Mouse (Mus musculus): ENCODE results near the gene Plxnd1.

Plxnd1 gene

GRCm38 (mm10) chr6:115977810-115978209, 17.0 kb downstream of the Plxnd1 start:
- no peak for DNase-seq

DNA sequence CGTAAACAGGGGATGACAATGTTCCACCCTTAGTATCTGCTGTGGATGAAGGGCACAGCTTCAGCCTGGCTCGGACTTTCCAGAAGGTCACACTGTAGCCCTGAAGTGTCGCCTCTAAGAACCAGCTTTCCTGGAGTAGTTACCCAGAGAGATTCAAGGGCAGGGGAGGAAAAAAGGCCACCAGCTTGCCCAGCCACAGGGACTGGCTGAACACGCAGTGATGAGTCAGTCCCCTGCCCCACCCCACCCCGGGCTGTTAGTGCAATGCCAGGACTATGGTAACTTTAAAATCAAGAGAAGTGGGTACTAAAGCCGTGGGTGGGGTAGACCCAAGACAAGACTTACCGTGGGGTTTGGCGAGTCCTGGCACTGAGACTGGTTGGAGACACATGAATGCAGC, 19.2 kb downstream of the Plxnd1 start:
- DNase-seq: no peak

DNA sequence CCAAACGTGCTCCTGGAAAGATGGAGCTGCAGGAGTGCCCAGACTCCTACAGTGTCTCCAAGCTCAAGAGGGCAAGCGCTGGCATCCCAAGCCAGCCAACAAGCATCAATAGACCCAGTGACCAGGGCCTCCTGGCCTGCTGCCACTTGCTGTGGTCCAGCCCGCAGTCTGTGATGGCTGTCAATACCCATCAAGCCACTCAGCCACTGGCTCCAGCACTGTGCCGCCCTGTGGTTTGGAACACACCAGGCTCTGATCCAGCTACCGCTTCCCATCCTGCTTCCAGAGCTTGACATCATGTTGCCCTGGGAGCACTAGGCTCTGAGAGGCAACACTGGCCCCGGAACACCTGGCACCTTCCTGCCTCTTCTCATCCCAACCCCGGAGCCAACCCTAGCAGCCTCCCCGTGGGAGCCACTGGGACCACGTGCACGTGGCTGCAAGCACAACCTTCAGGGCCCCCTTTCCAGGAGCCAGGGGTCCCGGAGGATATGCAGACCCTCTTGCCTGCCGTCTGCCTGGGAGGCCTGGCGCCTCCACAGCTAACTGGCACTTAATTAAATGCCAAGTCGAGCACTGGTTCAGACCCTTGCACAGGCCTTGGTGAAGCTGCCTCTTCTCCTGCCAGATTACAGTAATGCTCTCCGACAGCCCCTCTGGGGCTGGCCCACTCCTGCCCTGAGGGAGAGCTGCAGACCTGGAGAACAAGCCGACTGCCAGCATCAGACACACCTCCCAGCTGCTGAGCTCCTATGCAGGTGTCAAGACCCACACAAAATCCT, 20.7 kb downstream of the Plxnd1 start:
- no peak for DNase-seq

DNA sequence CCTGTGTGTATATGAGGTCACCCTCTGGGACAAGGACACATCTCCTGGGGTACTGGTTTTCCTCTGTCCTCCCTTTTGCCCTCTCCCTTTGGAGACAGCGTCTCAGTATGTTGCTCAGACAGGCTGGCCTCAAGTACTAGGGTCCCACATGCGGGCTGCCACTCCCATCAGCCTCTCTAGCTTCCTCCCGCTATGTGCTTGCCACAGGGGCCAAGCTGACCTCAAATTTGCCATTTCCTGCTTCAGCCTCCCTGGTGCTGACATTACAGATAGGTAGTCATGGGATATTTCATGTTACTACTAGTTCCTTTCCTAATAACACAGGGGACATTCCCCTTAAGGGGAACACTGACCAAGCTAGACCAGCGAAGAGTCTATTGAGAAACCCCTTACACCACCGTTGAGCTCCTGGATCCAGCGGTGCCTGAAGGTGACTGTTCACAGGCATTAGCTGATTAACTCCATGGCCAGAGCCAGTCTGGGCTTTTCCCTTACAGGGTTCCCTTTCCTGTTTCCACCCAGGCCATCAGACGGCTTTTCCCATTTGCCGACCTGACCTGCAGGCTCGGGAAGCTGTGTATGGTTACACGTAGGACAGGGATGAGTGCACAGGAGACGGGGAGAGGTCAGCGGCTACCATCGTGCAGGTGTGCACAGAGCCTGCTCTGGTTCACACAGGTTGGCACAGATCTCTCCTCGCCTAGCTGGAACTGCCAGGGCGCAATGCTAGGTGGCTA, 21.5 kb downstream of the Plxnd1 start:
- no peak for DNase-seq

DNA sequence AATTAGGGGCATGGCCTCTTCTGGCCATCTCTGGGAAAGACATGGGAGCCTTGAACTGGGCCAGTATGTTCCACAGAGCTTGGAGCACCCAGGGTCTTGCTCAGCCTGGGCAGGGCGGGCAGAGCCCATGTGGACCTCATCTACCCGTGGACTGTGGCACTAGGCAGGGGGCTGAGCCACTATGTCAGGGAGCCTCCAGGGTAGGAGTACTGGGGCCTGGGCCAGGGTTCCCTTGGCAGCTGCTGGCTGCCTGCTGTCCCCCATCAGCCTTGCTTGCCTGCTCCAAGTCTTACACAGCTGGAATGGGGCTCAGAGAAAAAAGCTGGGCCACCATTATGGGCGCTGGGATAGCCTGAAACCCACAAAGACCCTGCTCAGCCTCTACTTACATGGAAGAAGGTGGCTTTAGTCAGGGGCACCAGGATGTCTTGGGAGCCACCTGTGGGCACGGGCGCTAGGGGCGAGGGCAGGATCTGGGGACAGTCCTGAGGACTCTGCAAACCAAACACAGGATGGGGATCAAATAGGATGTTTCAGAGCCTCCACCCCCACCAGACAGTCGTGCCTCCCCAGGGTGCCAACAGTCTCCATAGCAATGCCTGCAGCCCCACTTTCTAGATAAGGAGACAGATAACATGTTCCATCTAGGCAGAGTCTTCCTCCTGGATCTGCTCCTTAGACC, 22.6 kb downstream of the Plxnd1 start:
- DNase-seq: peak; percentile 32

DNA sequence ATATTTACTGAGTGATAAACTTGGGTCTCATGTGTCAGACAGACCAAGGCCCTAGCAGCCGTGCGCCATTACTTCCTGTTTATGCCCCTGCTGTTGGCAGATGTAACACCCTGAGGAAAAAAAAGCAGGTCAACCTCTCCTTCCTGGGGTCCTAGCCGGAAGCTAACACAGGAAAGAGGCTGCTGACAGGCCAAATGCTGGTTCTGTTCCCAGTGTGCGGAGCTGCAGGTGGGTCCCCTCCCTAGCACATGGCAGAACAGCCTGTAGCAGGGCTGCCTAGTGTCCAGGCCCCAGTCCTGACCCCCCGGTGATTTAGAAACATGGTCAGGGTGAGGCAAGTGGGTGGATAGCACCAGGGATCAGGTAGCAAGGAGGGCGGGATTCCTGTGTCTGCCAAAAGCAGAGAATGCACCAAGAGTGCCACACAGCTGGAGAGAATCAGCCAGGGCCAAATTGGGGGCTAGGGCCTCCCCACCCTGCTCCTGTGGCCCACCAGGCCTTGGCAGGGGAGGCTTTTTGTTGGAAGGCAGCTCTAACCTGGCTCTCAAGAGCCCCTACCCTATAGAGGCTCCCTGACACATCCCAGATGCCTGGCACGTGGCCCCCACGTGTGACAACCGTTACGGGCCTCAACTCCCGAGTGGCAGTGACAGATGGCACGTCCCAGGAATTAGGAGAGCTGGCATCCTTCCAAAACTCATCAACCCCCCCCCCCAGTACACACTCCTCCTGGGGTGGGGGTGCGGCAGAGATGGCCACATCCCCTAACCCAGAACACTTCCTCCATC, 23.3 kb downstream of the Plxnd1 start:
- peak; percentile 74 for DNase-seq

DNA sequence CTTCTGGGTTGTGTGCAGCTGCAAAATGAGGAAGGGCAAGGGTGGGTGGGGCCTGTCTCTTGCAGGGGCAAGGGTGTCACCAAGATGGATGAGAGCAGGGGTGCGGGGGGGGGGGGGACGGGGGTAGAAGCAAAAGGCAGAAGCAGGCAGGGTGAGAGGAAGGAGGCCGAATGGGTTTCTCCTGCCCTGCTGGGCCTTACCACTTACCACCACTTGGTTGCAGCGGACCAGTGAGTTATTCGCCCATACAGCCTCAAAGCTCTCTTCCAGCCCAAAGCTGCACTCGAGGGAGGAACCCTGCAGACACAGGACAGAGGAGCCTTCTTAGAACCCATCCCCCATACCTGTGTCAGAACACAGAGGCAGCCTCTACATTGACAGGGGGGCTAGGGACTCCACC, 24.9 kb downstream of the Plxnd1 start:
- peak; percentile 58 for DNase-seq

GRCm38 (mm10) chr6:115969103-115969502, 25.7 kb downstream of the Plxnd1 start:
- no peak for DNase-seq

GRCm38 (mm10) chr6:115968700-115969099, 26.1 kb downstream of the Plxnd1 start:
- no peak for DNase-seq

DNA sequence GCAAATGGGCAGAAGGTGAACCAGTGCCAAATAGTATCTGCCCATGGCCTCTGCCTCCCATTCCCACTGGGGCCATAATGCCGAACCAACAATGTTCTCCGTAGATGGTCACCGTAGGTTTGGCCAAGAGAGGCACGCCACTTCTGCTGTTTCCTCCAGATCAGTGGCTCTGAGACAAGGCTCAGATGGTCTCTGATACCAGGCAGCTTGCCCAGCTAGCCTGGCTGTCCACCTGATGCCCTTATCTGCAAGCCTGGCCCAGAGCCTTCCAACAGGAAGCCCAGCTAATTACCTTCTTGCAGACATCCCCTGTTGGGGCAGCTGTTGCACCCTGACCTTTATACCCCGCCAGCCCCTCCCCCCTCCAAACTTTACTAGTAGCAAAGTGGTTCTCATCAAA, 26.7 kb downstream of the Plxnd1 start:
- no peak for DNase-seq

DNA sequence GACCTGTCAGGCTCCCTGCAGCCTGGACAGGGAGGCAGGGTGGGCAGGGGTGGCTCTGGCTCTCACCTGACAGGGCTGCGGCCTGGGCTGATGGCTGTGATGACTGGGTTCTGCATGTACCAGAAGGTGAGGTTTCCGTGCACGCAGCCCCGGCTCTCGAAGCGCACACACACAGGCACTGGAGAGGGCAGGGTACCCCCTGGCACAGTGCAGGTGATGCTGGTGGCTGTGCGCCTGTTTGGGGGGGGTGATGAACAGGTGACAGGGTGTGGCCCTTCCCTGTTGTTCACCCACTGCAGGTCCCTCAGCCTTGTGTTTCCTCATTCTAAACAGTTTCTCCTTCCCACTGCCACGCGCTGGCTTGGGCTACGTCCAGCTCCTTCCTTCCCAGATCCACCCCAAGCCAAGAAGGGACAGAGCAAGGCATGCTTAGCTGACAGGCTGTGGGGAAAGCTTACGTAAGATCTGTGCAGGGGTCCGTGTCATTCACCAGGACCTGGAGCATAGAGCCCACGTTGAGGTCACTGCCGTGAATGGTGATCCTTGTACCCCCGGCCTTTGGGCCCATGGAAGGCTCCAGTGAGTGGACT, 27.4 kb downstream of the Plxnd1 start:
- DNase-seq: no peak

- DNase-seq: no peak
Measured at GRCm38 (mm10) chr6:115966227-115966966, 28.4 kb downstream of the Plxnd1 start.

GRCm38 (mm10) chr6:115963656-115964055, 31.1 kb downstream of the Plxnd1 start:
- DNase-seq: no peak

- DNase-seq: no peak
Measured at GRCm38 (mm10) chr6:115962439-115963085, 32.2 kb downstream of the Plxnd1 start.

DNA sequence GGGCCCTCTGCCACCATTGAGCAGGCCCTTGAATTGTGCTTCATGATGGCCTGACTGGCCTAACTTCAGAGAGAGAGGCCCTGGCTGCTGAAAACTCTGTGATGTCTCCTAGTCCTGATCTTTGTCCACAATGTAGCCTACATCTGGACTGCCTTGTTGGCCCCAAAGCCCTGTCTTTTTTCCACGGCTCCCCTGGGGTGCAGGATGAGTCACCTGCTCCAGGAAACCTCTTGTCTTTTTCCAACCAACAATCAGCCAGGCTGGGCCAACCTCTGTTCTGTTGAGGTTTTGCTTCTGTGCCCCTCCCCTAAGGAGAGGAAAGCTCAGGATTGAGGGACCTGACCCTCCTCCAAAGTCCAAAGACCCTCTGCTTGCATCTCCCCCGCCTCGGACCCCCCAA, 33.1 kb downstream of the Plxnd1 start:
- DNase-seq: no peak

- no peak for DNase-seq
Measured at GRCm38 (mm10) chr6:115960322-115960721, 34.5 kb downstream of the Plxnd1 start.

GRCm38 (mm10) chr6:115959151-115959691, 35.6 kb downstream of the Plxnd1 start:
- no peak for DNase-seq

DNA sequence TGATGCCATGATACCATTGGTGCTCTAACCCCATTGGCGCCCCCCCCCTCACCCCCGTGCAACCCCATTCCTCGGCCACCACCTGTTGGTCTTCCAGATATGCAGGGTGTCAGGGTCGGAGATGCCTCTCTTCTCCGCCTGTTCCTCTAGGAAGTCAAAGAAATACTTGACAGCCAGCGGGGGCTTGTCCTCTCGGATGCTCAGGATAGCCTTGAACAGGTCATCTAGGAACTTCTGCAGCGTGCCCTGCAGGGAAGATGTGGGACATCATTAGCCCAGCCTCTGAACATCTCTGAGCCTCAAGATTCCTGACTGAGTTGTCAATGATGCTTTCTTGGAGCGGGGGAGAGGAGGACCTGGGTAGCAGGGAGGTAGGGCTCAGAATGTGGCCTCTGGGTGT, 36.4 kb downstream of the Plxnd1 start:
- no peak for DNase-seq

DNA sequence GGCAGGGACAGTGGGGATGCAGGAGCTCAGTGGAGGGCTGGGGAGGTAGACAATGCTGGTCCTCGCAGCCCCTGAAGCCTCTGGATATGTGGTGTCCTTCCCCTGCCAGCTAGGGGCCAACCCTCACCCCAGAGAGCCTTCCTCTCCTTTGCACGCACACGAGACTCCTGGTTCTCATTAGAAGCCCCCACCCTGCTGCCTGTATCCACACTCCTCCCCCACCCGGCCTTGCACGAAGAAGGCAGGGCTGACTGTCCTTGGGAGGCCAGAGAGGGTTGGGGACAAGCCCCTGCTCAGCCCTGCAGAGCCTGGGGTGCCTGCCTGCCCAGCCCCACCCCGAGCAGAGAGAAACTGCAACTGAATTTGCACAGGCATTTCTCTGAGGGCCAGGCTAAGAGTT, 37.1 kb downstream of the Plxnd1 start:
- no peak for DNase-seq

- DNase-seq: no peak
Measured at GRCm38 (mm10) chr6:115956922-115957601, 37.7 kb downstream of the Plxnd1 start.
